Mouse (Mus musculus) ES-E14 (cell line): Measurements from ENCODE around the gene Chrm2.

Source experiments
- HCFC1 ChIP-seq: IDR thresholded peaks from 2 replicates; pipeline ENCODE4 v1.6.1; 2012; ENCODE audit warnings: low read length, inconsistent platforms, borderline replicate concordance; ENCODE audit not compliant: insufficient read depth
- MAFK ChIP-seq: IDR thresholded peaks from 2 replicates; pipeline ENCODE4 v1.6.1; 2014; ENCODE audit warnings: mild to moderate bottlenecking, low read depth, low read length, inconsistent platforms; ENCODE audit not compliant: insufficient read depth

DNA sequence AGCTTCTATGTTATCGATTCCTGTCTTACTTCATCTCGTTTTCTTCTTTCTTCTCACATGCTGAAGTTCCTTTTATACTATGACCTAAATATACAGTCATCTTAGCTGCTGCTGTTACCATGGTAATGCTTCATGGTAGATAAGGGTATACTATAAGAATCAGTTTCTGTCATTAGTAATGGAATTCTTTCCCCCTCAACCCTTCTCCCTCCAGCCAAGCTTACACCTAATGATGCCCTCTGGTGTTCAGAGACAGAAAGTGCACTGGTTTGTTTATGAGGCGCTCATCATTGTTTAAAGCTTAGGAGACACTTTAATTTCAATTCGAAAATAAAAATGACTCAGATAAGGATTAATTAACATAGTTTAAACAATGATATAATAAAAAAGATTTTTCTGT is 5.8 kb downstream of the Chrm2 start:
- TF ChIP-seq MAFK (no peak), HCFC1 (no peak)
